Mouse (Mus musculus) MEL (cell line): ENCODE results near the gene Prrg2. TPM values are rescaled to one million over a fixed set of nuclear protein-coding genes. Genes with fewer than 3 reads are reported as not detected.

Source experiments
- DNase-seq: peaks from one replicate; pipeline ENCODE4 v3.0.0; 2011; ENCODE audit warnings: low read depth, low spot score
- H3K27ac ChIP-seq: 2 replicates; pipeline ENCODE4 v1.5.1; 2012; ENCODE audit warnings: low read depth, mild to moderate bottlenecking, control low read depth, low read length, moderate library complexity; ENCODE audit not compliant: control insufficient read depth
- H3K27me3 ChIP-seq, 2 experiments: fragments of 150-350 bp in 1 of 2; sonication (generic) in 1 of 2; 2 replicates each; pipeline ENCODE4 v1.6.1; 2012; ENCODE audit warnings: low read length in 2 of 2, mild to moderate bottlenecking in 2 of 2, improper control_type of control experiment in 1 of 2, moderate library complexity in 1 of 2; ENCODE audit not compliant: insufficient read depth in 2 of 2, control insufficient read depth in 1 of 2
- H3K36me3 ChIP-seq, 2 experiments: 2 replicates each; pipeline ENCODE4 v1.6.1; 2012 to 2014; ENCODE audit warnings: low read length in 2 of 2, improper control_type of control experiment in 1 of 2, inconsistent platforms in 1 of 2, mild to moderate bottlenecking in 1 of 2; ENCODE audit not compliant: insufficient read depth in 2 of 2, control insufficient read depth in 1 of 2
- H3K4me1 ChIP-seq, 2 experiments: fragments of 150-350 bp in 1 of 2; sonication (generic) in 1 of 2; 2 replicates each; pipeline ENCODE4 v1.6.1; 2012; ENCODE audit warnings: low read length in 2 of 2, improper control_type of control experiment in 1 of 2, mild to moderate bottlenecking in 1 of 2; ENCODE audit not compliant: insufficient read depth in 2 of 2, control insufficient read depth in 1 of 2
- H3K4me3 ChIP-seq, 2 experiments: fragments of 150-350 bp in 1 of 2; sonication (generic) in 1 of 2; 2 replicates each; pipeline ENCODE4 v1.5.1; 2012; ENCODE audit warnings: low read depth in 2 of 2, low read length in 2 of 2, mild to moderate bottlenecking in 2 of 2, moderate library complexity in 2 of 2, control low read depth in 1 of 2, improper control_type of control experiment in 1 of 2; ENCODE audit not compliant: control insufficient read depth in 1 of 2, insufficient read depth in 1 of 2
- H3K79me2 ChIP-seq: 2 replicates; pipeline ENCODE4 v1.6.1; 2012; ENCODE audit warnings: mild to moderate bottlenecking, low read length, moderate library complexity; ENCODE audit not compliant: control insufficient read depth, poor library complexity, insufficient read depth
- H3K9ac ChIP-seq: 2 replicates; pipeline ENCODE4 v1.6.1; 2012; ENCODE audit warnings: low read depth, mild to moderate bottlenecking, control low read depth, low read length, moderate library complexity; ENCODE audit not compliant: control insufficient read depth, poor library complexity, severe bottlenecking
- H3K9me3 ChIP-seq: fragments of 150-350 bp; sonication (generic); replicated peaks from 2 replicates; pipeline ENCODE4 v1.6.1; 2012; ENCODE audit warnings: mild to moderate bottlenecking, low read length, improper control_type of control experiment, moderate library complexity; ENCODE audit not compliant: insufficient read depth
- ELF1 ChIP-seq: IDR thresholded peaks from 2 replicates; pipeline ENCODE4 v1.6.1; 2014; ENCODE audit warnings: low read depth, mild to moderate bottlenecking, inconsistent platforms, low read length, improper control_type of control experiment, moderate library complexity
- EP300 ChIP-seq, 2 experiments: IDR thresholded peaks; 2 replicates each; pipeline ENCODE4 v1.6.1; 2011; ENCODE audit warnings: improper control_type of control experiment in 2 of 2, low read length in 2 of 2, low read depth in 1 of 2, mild to moderate bottlenecking in 1 of 2
- GATA1 ChIP-seq: IDR thresholded peaks from 2 replicates; pipeline ENCODE4 v1.6.1; 2011; ENCODE audit warnings: low read depth, low read length, improper control_type of control experiment
- HCFC1 ChIP-seq: IDR thresholded peaks from 2 replicates; pipeline ENCODE4 v1.6.1; 2012; ENCODE audit warnings: low read depth, mild to moderate bottlenecking, inconsistent platforms, low read length, improper control_type of control experiment, moderate library complexity
- JUND ChIP-seq: IDR thresholded peaks from 2 replicates; pipeline ENCODE4 v1.6.1; 2011; ENCODE audit warnings: low read depth, mild to moderate bottlenecking, improper control_type of control experiment, low read length
- MAFK ChIP-seq: IDR thresholded peaks from 2 replicates; pipeline ENCODE4 v1.6.1; 2011; ENCODE audit warnings: low read depth, mild to moderate bottlenecking, low read length, improper control_type of control experiment, borderline replicate concordance
- NELFE ChIP-seq: IDR thresholded peaks from 2 replicates; pipeline ENCODE4 v1.6.1; 2011; ENCODE audit warnings: low read depth, low read length, improper control_type of control experiment
- NRF1 ChIP-seq: IDR thresholded peaks from 2 replicates; pipeline ENCODE4 v1.6.1; 2014; ENCODE audit warnings: low read depth, mild to moderate bottlenecking, inconsistent platforms, low read length, improper control_type of control experiment, moderate library complexity; ENCODE audit not compliant: poor library complexity, insufficient read depth, severe bottlenecking
- POLR2A ChIP-seq, 2 experiments: IDR thresholded peaks; 2 replicates each; pipeline ENCODE4 v1.6.1; 2011 to 2012; ENCODE audit warnings: low read length in 2 of 2, mild to moderate bottlenecking in 2 of 2, control low read depth in 1 of 2, improper control_type of control experiment in 1 of 2, low read depth in 1 of 2, moderate library complexity in 1 of 2; ENCODE audit not compliant: control insufficient read depth in 1 of 2, insufficient read depth in 1 of 2, poor library complexity in 1 of 2
- SMC3 ChIP-seq: IDR thresholded peaks from 2 replicates; pipeline ENCODE4 v1.6.1; 2011; ENCODE audit warnings: low read depth, low read length, improper control_type of control experiment
- TAL1 ChIP-seq: IDR thresholded peaks from 2 replicates; pipeline ENCODE4 v1.6.1; 2012; ENCODE audit warnings: mild to moderate bottlenecking, inconsistent platforms, low read length, moderate library complexity, mixed read lengths
- TBP ChIP-seq: IDR thresholded peaks from 2 replicates; pipeline ENCODE4 v1.8.0; 2011; ENCODE audit warnings: low read depth, low read length, improper control_type of control experiment
- USF1 ChIP-seq: IDR thresholded peaks from 2 replicates; pipeline ENCODE4 v1.6.1; 2014; ENCODE audit warnings: low read depth, mild to moderate bottlenecking, inconsistent platforms, low read length, improper control_type of control experiment, moderate library complexity
- ZC3H11A ChIP-seq: IDR thresholded peaks from 2 replicates; pipeline ENCODE4 v1.6.1; 2012; ENCODE audit warnings: low read depth, mild to moderate bottlenecking, inconsistent platforms, low read length, improper control_type of control experiment
- ZNF384 ChIP-seq: IDR thresholded peaks from 2 replicates; pipeline ENCODE4 v1.6.1; 2012; ENCODE audit warnings: low read depth, mild to moderate bottlenecking, inconsistent platforms, low read length, improper control_type of control experiment
- polyA plus RNA-seq, 2 experiments: library from polyadenylated mRNA; stranded (reverse) in 1 of 2; unstranded in 1 of 2; fragments of >175 nt in 1 of 2; fragments of >200 nt in 1 of 2; gene quantifications; 2 replicates each; pipeline versions ENCODE4 v1.2.1 to v1.2.4; 2012; ENCODE audit warnings: low replicate concordance in 2 of 2, low read depth in 1 of 2; ENCODE audit not compliant: insufficient read length in 2 of 2, insufficient read depth in 1 of 2, missing spikeins in 1 of 2
- total RNA-seq: library from RNA; depleted of rRNA; stranded (reverse); fragments of 300-350 nt; gene quantifications from 2 replicates; pipeline ENCODE4 v1.2.3, GENCODE M21; 2012

Gene Prrg2
- total and polyA plus RNA-seq, 3 experiments, result 7.5 to 16.9 TPM; not detected in 1

- TF ChIP-seq ZC3H11A, result peak; percentile 58; the same call in 1 of the 2 replicates
Measured at GRCm38 (mm10) chr7:45068000-45068318, 5.5 kb upstream of the Prrg2 start (continued).

- H3K79me2 ChIP-seq, result peaks cover 54% of the 10 kb centered on the region
- peaks cover 0 to 16% of the 10 kb centered on the region in 2 experiments; a peak in 2 of 4 replicates for H3K36me3 ChIP-seq
- peak overlapping the region; percentile 69 for H3K27ac ChIP-seq
- peak; percentile 88 for DNase-seq
- H3K27me3 ChIP-seq, result no peaks in the 10 kb centered on the region
- no peaks in the 10 kb centered on the region for H3K9me3 ChIP-seq
- peak overlapping the region; percentile 57 for H3K9ac ChIP-seq
- TF ChIP-seq GATA1 (peak; percentile 39), TAL1 (peak; percentile 58), EP300 (IDR thresholded peaks at IDR 0.05; ENCODE audit: low read depth in 1 of 2, low read length in 2 of 2) (0 out of 4 replicates have a peak, but pooled peaks have one; percentile 13 to 19), MAFK (no peak), HCFC1 (no peak), NELFE (0 out of 2 replicates have a peak, but pooled peaks have one; percentile 32), ZNF384 (peak; percentile 82), POLR2A (IDR thresholded peaks at IDR 0.05; ENCODE audit: control insufficient read depth in 1 of 2, insufficient read depth in 1 of 2, low read depth in 1 of 2, low read length in 2 of 2, poor library complexity in 1 of 2) (peak in 1 of 2 experiments; percentile 51; a peak in 2 of 4 replicates), TBP (peak; percentile 46; the same call in 1 of the 2 replicates), NRF1 (no peak), USF1 (peak; percentile 40; the same call in 1 of the 2 replicates)
- peaks cover 0 to 16% of the 10 kb centered on the region in 2 experiments; a peak in 3 of 4 replicates for H3K4me1 ChIP-seq
- H3K4me3 ChIP-seq, result peak overlapping the region; percentile 8 to 23
Measured at GRCm38 (mm10) chr7:45067190-45067999, 4.9 kb upstream of the Prrg2 start.

- Histone ChIP-seq H3K9me3 (no peaks in the 10 kb centered on the region), H3K4me1 (peaks cover 2 to 16% of the 10 kb centered on the region in 2 experiments; a peak in 3 of 4 replicates), H3K27me3 (no peaks in the 10 kb centered on the region), H3K27ac (peak overlapping the region; percentile 34), H3K9ac (peak overlapping the region; percentile 73), H3K4me3 (peak overlapping the region; percentile 53 to 58), H3K79me2 (peaks cover 30% of the 10 kb centered on the region), H3K36me3 (peaks cover 0 to 15% of the 10 kb centered on the region in 2 experiments; a peak in 2 of 4 replicates)
- TF ChIP-seq SMC3, result no peak
- no peak for TF ChIP-seq ELF1
- no peak for TF ChIP-seq HCFC1
- TF ChIP-seq JUND, result no peak
- no peak for TF ChIP-seq ZNF384
- peak; percentile 53 for DNase-seq
Measured at GRCm38 (mm10) chr7:45061532-45062075, 873 bp downstream of the Prrg2 start.
